ENCODE assay signal across 17 mouse cellular contexts in genomic region chr7:106876791-106877190, GRCm38 (mm10). TPM values are rescaled to one million over a fixed set of nuclear protein-coding genes. Genes with fewer than 3 reads are reported as not detected.
A peak's percentile ranks its signal among the peaks of the same experiment; 100 is the strongest.
DNase-seq lines count a peak whose midpoint lies in the region.
"Had no signal": no experiment of that assay in that cellular context is flagged by ENCODE, and none has a peak within 500 bp of the region (broad histone marks: within the 10 kb centered on the region; RNA-seq: fewer than 3 reads in every experiment).

Olfr705 (minus strand) TSS chr7:106876891.

- intact Hi-C loops in heart, postnatal 36 days (cut with DNase I): no loop called here

- DNase-seq in heart, adult 11 months: peak; percentile 72
- DNase-seq in heart, postnatal 36 days: no peak
- DNase-seq: adrenal gland, adult 2 months; adrenal gland, adult 8-10 months; adrenal gland, postnatal 10 days; adrenal gland, postnatal 14 days; adrenal gland, postnatal 25 days; adrenal gland, postnatal 36 days; B cell, adult 2 months; cerebellum, adult 11 months; cerebellum, adult 11-12 months; cerebellum, adult 18-20 months; cerebellum, adult 2 months had no signal

RNA-seq across cellular contexts. Expression of gene Olfr705, which starts in this region (rescaled TPM):
- total RNA-seq in heart, postnatal 36 days (2021): not detected
- total RNA-seq: adrenal gland, adult 18-20 months; adrenal gland, adult 2 months; adrenal gland, adult 8-10 months; adrenal gland, postnatal 10 days; adrenal gland, postnatal 14 days; adrenal gland, postnatal 25 days; adrenal gland, postnatal 36 days; adrenal gland, postnatal 4 days; CH12.LX; MEL had no signal
